13 mouse cellular contexts compared by ENCODE assay signal in genomic region chr13:23297737-23298136, GRCm38 (mm10). TPM values are rescaled to one million over a fixed set of nuclear protein-coding genes. Genes with fewer than 3 reads are reported as not detected.
A peak's percentile ranks its signal among the peaks of the same experiment; 100 is the strongest.
DNase-seq lines count a peak whose midpoint lies in the region; ATAC-seq lines count a peak whose summit lies in the region.
"Had no signal": no experiment of that assay in that cellular context is flagged by ENCODE, and none has a peak within 500 bp of the region (broad histone marks: within the 10 kb centered on the region; RNA-seq: fewer than 3 reads in every experiment).

No protein-coding gene starts in this region.

- peaks cover 21% of the 10 kb centered on the region for H3K27me3 ChIP-seq in erythroblast, embryonic 14.5 days (ENCODE audit: control insufficient read depth)
- no peaks in the 10 kb centered on the region for H3K27me3 ChIP-seq in liver, embryonic 11.5 days (replicated peaks; ENCODE audit: control insufficient read depth, insufficient read depth, low read length)
- H3K27me3 ChIP-seq in liver, embryonic 13.5 days, result no peaks in the 10 kb centered on the region

- WGBS in liver, embryonic 11.5 days, result 3% methylated on average over 5 of the region's 5 CpGs
- WGBS in liver, embryonic 13.5 days (ENCODE audit: insufficient replicate concordance), result 1% methylated on average over 5 of the region's 5 CpGs

- H3K9me3 ChIP-seq in erythroblast, embryonic 14.5 days (ENCODE audit: control insufficient read depth, low read length), result no peaks in the 10 kb centered on the region
- H3K9me3 ChIP-seq in liver, embryonic 11.5 days (ENCODE audit: control insufficient read depth, low read length), result no peaks in the 10 kb centered on the region
- H3K9me3 ChIP-seq in liver, embryonic 13.5 days (replicated peaks), result no peaks in the 10 kb centered on the region
- H3K9me3 ChIP-seq: limb, embryonic 12.5 days had no signal

- no peak overlapping the region for H3K9ac ChIP-seq in liver, embryonic 11.5 days (ENCODE audit: low read depth, low read length)
- no peak overlapping the region for H3K9ac ChIP-seq in liver, embryonic 13.5 days
- H3K9ac ChIP-seq: limb, embryonic 12.5 days had no signal

- DNase-seq in liver, embryonic 11.5 days (ENCODE audit: low spot score), result no peak
- DNase-seq in liver, result no peak
- peak; percentile 80 for DNase-seq in c-Kit-positive CD71-positive TER-119-positive erythroid progenitor cells, embryonic 14.5 days (ENCODE audit: low spot score)
- no peak for DNase-seq in liver, embryonic 13.5 days
- DNase-seq in thymus, postnatal 25 days, result no peak
- DNase-seq in lung, postnatal 25 days (ENCODE audit: low spot score), result no peak
- DNase-seq: kidney, adult 11 months had no signal

- peaks cover 31% of the 10 kb centered on the region for H3K4me1 ChIP-seq in erythroblast, embryonic 14.5 days (ENCODE audit: control insufficient read depth)
- peaks cover 9% of the 10 kb centered on the region; the same call in 1 of the 2 replicates for H3K4me1 ChIP-seq in liver, embryonic 11.5 days (replicated peaks; ENCODE audit: control insufficient read depth, insufficient read depth, low read length)
- H3K4me1 ChIP-seq in liver, embryonic 13.5 days (replicated peaks), result peaks cover 30% of the 10 kb centered on the region
- H3K4me1 ChIP-seq: limb, embryonic 12.5 days had no signal

- no peak overlapping the region for H3K27ac ChIP-seq in liver, embryonic 11.5 days (ENCODE audit: low read depth, low read length)
- H3K27ac ChIP-seq in liver, embryonic 13.5 days, result no peak overlapping the region
- H3K27ac ChIP-seq: limb, embryonic 12.5 days had no signal

- ATAC-seq in erythroblast, adult 5-6 weeks (replicated peaks; ENCODE audit: low FRiP score, poor library complexity, severe bottlenecking), result no peak
- ATAC-seq in liver, embryonic 11.5 days (replicated peaks; ENCODE audit: low FRiP score), result no peak
- no peak for ATAC-seq in liver, embryonic 13.5 days (ENCODE audit: low read depth)

- peak overlapping the region; percentile 98 for H3K4me2 ChIP-seq in liver, embryonic 11.5 days
- H3K4me2 ChIP-seq in liver, embryonic 13.5 days, result peak overlapping the region; percentile 81

- no peaks in the 10 kb centered on the region for H3K36me3 ChIP-seq in erythroblast, embryonic 14.5 days (ENCODE audit: control insufficient read depth)
- no peaks in the 10 kb centered on the region for H3K36me3 ChIP-seq in liver, embryonic 11.5 days (ENCODE audit: control insufficient read depth, insufficient read depth, low read length)
- H3K36me3 ChIP-seq in liver, embryonic 13.5 days, result no peaks in the 10 kb centered on the region
- H3K36me3 ChIP-seq: limb, embryonic 12.5 days had no signal

- H3K4me3 ChIP-seq in erythroblast, embryonic 14.5 days (replicated peaks), result peak overlapping the region; percentile 66
- H3K4me3 ChIP-seq in liver, embryonic 11.5 days (ENCODE audit: low read depth, low read length), result peak overlapping the region; percentile 74
- H3K4me3 ChIP-seq in liver, embryonic 13.5 days (replicated peaks), result peak overlapping the region; percentile 64

RNA-seq across cellular contexts. Expression of gene Vmn1r223, which starts 50.8 kb away (rescaled TPM):
- not detected in 2 replicates for polyA plus RNA-seq in erythroblast, embryonic 14.5 days (2012)
- not detected in 2 replicates for total RNA-seq in erythroblast, adult 5-6 weeks (2015; ENCODE audit: low replicate concordance)
- not detected in 2 replicates for total RNA-seq in erythroblast, adult 5-6 weeks (2017; ENCODE audit: low replicate concordance)
- polyA plus RNA-seq in liver, embryonic 11.5 days (2014; fragmentation: Nextera tagmentation; extraction: Ambion mirVana), result not detected in 2 replicates
- polyA plus RNA-seq in liver, embryonic 13.5 days (2015; fragmentation: Nextera tagmentation; extraction: Ambion mirVana), result not detected in 2 replicates
- polyA plus RNA-seq: C2C12; frontal cortex, adult 2 months; limb, embryonic 12.5 days; testis, adult 2 months had no signal
